Mouse (Mus musculus): Measurements from ENCODE around the gene Rps13.

- TF ChIP-seq CTCF (IDR thresholded peaks at IDR 0.05; ENCODE audit: low read depth, low read length) (no peak), POLR2A (IDR thresholded peaks at IDR 0.05; ENCODE audit: borderline replicate concordance, low read depth, low read length) (no peak)
Measured at GRCm38 (mm10) chr7:116308632-116308991, 25.4 kb downstream of the Rps13 start.

Measured in bone marrow macrophage, adult 2 months (primary cell).